Mouse (Mus musculus): ENCODE results near the gene Rps21. TPM values are rescaled to one million over a fixed set of nuclear protein-coding genes. Genes with fewer than 3 reads are reported as not detected.
A peak's percentile ranks its signal among the peaks of the same experiment; 100 is the strongest.
"Not testable (repeated sequence)": the region's sequence is repeated elsewhere in the genome, so short reads cannot be mapped to it uniquely, and the experiment has no call there.

The Rps21 gene
- polyA plus RNA-seq, 1 experiment from 2014 or later, result 516 TPM

DNA sequence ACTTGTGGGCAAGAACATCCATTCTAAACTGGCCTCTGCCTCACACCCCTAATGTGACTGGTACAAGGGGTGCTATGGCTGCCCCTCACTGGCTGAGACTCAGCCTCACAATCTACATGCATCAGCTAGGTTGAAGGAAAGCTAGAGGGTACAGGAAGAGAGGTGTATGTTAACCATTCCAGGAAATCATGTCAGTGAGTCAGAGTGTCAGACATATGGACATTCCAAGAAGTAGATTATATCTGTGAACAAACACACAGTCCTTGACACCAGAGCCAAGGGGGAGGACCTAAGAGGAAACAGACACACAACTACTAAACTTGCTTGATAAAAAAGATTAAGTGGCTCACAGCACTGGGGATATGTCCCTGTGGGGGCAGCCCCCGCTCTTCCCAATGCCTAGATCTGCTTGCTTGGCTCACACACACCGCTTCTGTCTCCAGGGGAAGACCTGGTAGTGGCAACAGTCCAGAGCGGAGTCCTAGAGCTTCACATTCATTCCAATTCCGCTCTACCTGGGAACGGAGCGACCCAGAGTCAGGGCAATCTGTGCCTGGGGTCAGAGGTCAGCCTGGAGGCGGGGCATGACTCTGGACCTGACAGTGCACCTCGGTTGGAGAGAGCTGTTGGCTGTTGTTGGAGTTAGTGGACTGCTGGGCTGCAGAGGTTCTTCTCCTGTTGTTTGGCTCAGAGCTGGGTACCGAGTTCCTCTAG, 8.1 kb upstream of the Rps21 start:
- H3K4me3 ChIP-seq (replicated peaks), result no peak overlapping the region
- 63% methylated on average over 9 of the region's 9 CpGs for WGBS
- peak; percentile 17; the same call in 1 of the 2 replicates for ATAC-seq (ENCODE audit: insufficient read depth, low FRiP score, low read depth)
- no peaks in the 10 kb centered on the region for H3K27me3 ChIP-seq (replicated peaks)
- H3K9ac ChIP-seq, result no peak overlapping the region
- peaks cover 6% of the 10 kb centered on the region; the same call in 1 of the 2 replicates for H3K4me1 ChIP-seq
- H3K4me2 ChIP-seq, result no peak overlapping the region
- no peaks in the 10 kb centered on the region for H3K9me3 ChIP-seq
- no peak overlapping the region for H3K27ac ChIP-seq
- no peaks in the 10 kb centered on the region for H3K36me3 ChIP-seq

DNA sequence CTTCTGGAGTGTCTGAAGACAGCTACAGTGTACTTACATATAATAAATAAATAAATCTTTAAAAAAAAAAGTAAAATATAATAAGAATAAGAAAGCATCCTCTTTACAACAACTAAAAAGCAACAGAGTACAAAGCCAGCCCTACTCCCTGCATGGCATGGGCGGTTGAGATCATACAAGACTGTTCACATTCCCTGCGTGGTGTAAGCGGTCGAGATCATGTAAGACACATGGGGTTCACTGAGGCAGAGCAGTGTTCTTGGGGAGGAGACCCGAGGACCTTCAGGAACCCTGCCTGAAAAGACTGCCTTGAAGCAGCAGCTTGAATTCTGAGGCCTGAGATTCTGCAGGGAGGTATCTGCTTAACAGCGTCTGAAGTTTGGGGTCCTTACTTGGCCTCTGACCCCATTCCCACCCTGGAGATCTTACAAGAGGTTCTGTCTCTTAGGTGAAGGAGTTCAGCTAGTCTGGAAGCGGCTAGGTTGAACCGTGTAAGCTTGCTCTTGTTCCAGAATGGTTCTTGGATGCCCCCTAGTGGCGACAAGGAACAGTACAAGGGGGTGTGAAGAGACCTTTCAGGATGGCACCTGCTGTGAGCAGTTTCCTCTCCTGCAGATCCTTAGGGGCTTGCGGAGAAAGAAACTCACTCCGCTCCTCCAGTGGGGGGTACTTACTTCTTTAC, 6.1 kb upstream of the Rps21 start:
- ATAC-seq (ENCODE audit: insufficient read depth, low FRiP score, low read depth), result peak; percentile 83
- Histone ChIP-seq H3K4me1 (peaks cover 7% of the 10 kb centered on the region; the same call in 1 of the 2 replicates), H3K9ac (no peak overlapping the region), H3K27ac (no peak overlapping the region), H3K9me3 (no peaks in the 10 kb centered on the region), H3K4me3 (replicated peaks) (no peak overlapping the region), H3K4me2 (no peak overlapping the region), H3K27me3 (replicated peaks) (no peaks in the 10 kb centered on the region), H3K36me3 (no peaks in the 10 kb centered on the region)
- 31% methylated on average over 11 of the region's 11 CpGs for WGBS

DNA sequence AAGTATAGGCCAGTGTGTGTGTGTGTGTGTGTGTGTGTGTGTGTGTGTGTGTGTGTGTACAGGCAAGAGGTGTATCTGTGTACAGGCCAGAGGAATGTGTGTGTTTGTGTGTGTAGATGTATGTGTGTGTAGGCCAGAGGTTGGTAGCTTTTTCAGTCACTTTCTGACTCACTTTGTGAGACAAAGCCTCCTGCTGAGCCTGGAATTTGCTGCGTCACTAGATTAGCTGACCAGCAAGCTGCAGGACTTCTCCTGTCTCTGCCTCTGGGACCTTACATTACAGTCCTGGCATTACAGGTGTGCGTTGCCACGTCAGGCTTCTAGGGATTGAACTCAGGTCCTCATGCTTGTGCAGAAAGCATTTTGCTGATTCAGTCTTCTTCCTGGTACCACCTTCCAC, 5.3 kb upstream of the Rps21 start:
- Histone ChIP-seq H3K27me3 (replicated peaks) (no peaks in the 10 kb centered on the region), H3K36me3 (no peaks in the 10 kb centered on the region), H3K9me3 (no peaks in the 10 kb centered on the region), H3K9ac (no peak overlapping the region), H3K4me2 (no peak overlapping the region), H3K4me3 (replicated peaks) (no peak overlapping the region), H3K27ac (no peak overlapping the region), H3K4me1 (peaks cover 10% of the 10 kb centered on the region; the same call in 1 of the 2 replicates)
- no peak for ATAC-seq (ENCODE audit: insufficient read depth, low FRiP score, low read depth)
- WGBS, result 72% methylated on average over 3 of the region's 3 CpGs

DNA sequence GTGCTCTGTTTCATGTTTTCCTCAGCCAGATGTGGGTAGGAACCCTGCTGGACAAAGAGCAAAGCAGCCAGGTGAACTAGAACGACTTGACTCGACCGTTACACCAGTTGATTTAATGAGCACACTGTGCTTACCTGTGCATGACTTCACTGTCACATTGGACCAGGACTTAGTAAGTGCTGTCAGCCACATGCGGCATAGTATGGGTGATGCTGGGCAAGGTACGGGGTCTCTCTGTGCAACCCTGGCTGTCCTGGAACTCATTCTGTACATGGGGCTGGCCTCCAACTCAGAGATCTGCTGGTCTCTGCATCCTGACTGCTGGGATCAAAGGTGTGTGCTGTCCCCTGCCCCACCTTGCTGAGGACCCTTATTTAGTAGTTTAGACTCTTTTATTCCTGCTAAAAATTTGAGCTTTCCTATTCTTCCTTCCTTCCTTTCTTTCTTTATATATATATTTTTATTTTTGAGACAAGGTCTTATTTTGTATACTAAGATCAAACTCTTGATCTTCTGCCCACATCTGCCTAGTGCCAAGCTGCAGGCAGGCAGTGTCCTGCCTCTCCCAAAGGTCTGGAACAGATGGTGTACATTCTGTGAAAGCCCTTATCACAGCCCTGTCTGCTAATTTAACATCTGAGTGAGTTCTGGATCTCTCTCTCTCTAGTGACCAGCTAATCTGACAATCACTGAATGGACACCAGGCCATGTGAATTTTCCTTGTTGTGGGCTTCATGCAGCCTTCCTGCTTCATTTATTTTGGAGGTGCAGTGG, 2.6 kb upstream of the Rps21 start:
- H3K4me3 ChIP-seq (replicated peaks), result no peak overlapping the region
- no peak for ATAC-seq (ENCODE audit: insufficient read depth, low FRiP score, low read depth)
- H3K27ac ChIP-seq, result no peak overlapping the region
- no peak overlapping the region for H3K9ac ChIP-seq
- peaks cover 4% of the 10 kb centered on the region; the same call in 1 of the 2 replicates for H3K36me3 ChIP-seq
- H3K4me1 ChIP-seq, result peaks cover 12% of the 10 kb centered on the region
- H3K27me3 ChIP-seq (replicated peaks), result no peaks in the 10 kb centered on the region
- 90% methylated on average over 5 of the region's 5 CpGs for WGBS
- no peak overlapping the region for H3K4me2 ChIP-seq
- H3K9me3 ChIP-seq, result no peaks in the 10 kb centered on the region

GRCm38 (mm10) chr2:180255701-180256100, 1.5 kb upstream of the Rps21 start:
- Histone ChIP-seq H3K4me1 (peaks cover 11% of the 10 kb centered on the region), H3K4me2 (peak overlapping the region; percentile 90), H3K4me3 (replicated peaks) (no peak overlapping the region), H3K27ac (no peak overlapping the region), H3K9me3 (no peaks in the 10 kb centered on the region), H3K9ac (no peak overlapping the region), H3K27me3 (replicated peaks) (no peaks in the 10 kb centered on the region), H3K36me3 (peaks cover 9% of the 10 kb centered on the region; the same call in 1 of the 2 replicates)
- 88% methylated on average over 9 of the region's 9 CpGs for WGBS
- no peak for ATAC-seq (ENCODE audit: insufficient read depth, low FRiP score, low read depth)

GRCm38 (mm10) chr2:180256296-180257000, 729 bp upstream of the Rps21 start:
- H3K9ac ChIP-seq, result peak overlapping the region; percentile 45

DNA sequence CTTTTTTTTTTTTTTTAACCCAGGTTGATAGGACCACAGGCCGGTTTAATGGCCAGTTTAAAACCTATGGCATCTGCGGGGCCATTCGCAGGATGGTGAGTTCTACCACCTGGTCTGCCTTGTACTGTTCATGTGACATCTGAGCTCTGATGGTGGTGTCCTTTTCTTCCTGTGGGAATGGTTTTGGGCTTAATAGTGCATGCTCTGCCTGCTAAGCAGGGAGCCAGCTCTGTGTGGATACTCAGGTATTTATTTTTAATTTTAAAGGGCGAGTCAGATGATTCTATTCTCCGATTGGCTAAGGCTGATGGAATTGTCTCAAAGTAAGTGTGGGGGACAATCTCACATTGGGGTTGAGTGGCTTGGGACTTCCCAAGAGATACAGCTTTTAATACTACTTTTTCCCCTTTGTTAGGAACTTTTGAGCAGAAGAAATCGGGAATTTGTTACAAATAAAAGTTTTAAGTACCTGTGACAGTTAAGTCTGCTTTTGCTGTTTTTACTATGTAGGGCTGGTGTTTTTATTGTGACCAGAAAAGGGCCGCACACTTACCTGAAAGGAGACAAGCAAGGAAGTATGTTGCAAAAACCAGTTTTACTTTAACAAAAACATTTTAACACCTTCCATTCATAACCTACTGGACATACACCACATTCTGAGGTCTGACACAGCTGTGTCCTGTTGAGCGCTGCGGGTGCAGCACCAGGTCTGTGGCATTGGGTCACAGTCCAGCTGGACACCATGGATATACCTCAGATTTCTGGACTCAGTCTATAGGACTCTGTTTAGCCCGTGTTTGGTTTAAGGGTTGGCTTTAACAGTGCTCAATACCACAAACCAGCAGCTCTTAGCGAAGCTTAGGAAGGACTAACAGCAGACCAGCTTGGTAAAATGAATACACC, 1.0 kb downstream of the Rps21 start:
- Histone ChIP-seq H3K4me1 (peaks cover 11% of the 10 kb centered on the region), H3K27ac (peak overlapping the region; percentile 83; the same call in 1 of the 2 replicates), H3K4me3 (replicated peaks) (peak overlapping the region; percentile 80), H3K27me3 (replicated peaks) (no peaks in the 10 kb centered on the region), H3K4me2 (peak overlapping the region; percentile 85), H3K36me3 (peaks cover 29% of the 10 kb centered on the region), H3K9ac (peak overlapping the region; percentile 92), H3K9me3 (no peaks in the 10 kb centered on the region)
- 50% methylated on average over 11 of the region's 11 CpGs for WGBS
- no peak for ATAC-seq (ENCODE audit: insufficient read depth, low FRiP score, low read depth)

More at GRCm38 (mm10) chr2:180256296-180257000, 729 bp upstream of the Rps21 start:
- Histone ChIP-seq H3K36me3 (peaks cover 16% of the 10 kb centered on the region; the same call in 1 of the 2 replicates), H3K4me1 (peaks cover 11% of the 10 kb centered on the region), H3K9me3 (no peaks in the 10 kb centered on the region), H3K27me3 (replicated peaks) (no peaks in the 10 kb centered on the region), H3K4me3 (replicated peaks) (peak overlapping the region; percentile 80), H3K4me2 (peak overlapping the region; percentile 90), H3K27ac (peak overlapping the region; percentile 94)
- peak; percentile 55 for ATAC-seq (ENCODE audit: insufficient read depth, low FRiP score, low read depth)
- 23% methylated on average over 26 of the region's 26 CpGs for WGBS

DNA sequence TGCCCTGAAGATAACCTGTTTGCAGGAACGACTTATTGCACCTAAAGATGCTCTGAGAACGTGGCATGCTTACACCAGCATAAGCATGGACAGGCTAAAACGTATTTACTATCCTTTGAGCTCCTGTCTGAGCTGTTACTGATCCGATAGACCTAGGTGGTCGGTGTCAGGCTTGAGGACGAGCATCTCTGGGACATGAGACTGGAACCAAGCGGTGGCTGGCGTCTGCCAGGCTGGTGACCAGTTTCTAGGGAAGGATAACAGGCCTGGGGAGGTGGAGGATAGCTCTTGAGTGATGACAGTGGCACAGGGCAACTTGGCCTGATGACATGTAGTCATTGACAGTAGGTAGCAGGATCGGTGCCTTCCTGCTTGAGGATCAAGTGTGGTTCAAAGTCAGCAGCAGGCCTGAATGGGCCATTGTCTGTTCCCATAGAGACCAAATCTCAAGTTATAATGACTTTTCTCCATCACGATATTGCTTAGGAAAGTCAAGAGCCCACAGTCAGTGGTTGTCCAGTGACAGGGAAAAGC, 1.8 kb downstream of the Rps21 start:
- WGBS, result 69% methylated on average over 10 of the region's 10 CpGs
- H3K27me3 ChIP-seq (replicated peaks); H3K9ac ChIP-seq; H3K9me3 ChIP-seq; H3K4me2 ChIP-seq; H3K4me3 ChIP-seq (replicated peaks); H3K27ac ChIP-seq; ATAC-seq (ENCODE audit: insufficient read depth, low FRiP score, low read depth): not testable (repeated sequence)
- Histone ChIP-seq H3K4me1 (peaks cover 11% of the 10 kb centered on the region), H3K36me3 (peaks cover 29% of the 10 kb centered on the region)

DNA sequence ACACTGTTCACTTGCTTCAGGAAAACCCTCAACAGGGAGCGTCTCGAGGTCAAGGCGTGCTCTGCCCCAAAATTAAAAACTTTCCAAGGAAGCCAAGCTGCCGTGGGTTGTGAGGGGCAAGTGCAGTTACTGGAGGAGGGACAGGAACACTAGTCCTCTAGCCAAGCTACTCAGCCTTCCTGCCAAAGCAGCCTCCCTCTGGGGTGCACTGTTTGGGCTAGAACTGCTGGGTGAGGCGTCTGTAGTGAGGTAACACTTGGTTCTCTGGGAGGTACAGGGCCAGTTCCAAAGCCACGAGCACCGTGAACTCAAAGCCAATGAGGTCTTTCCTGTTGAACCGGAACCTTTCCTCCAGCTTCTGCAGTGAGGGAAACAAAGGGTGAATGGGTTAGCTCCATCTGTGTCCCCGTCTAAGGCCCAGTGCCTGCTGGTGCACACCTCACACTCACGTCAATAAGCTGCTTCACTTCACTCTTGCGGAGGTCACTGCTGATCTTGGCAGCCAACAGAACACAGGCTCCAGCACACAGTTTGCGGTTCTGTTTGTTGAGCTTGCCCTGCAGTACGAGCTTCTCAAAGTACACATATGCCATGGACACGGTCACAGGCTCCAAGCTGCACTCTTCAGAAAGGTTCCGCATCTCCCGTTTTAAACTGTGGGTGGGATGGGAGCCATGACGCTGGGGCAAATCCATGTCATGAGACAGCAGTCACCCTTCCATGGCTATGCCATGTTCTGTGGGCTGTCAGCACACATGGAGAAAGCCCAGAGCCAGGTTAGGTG, 2.8 kb downstream of the Rps21 start:
- H3K27ac ChIP-seq; H3K4me3 ChIP-seq (replicated peaks); H3K9me3 ChIP-seq; ATAC-seq (ENCODE audit: insufficient read depth, low FRiP score, low read depth); H3K27me3 ChIP-seq (replicated peaks); H3K9ac ChIP-seq; H3K4me2 ChIP-seq: not testable (repeated sequence)
- H3K4me1 ChIP-seq, result peaks cover 11% of the 10 kb centered on the region
- peaks cover 29% of the 10 kb centered on the region for H3K36me3 ChIP-seq
- 64% methylated on average over 17 of the region's 17 CpGs for WGBS
